Mouse (Mus musculus): Measurements from ENCODE around the gene Nudt1. TPM values are rescaled to one million over a fixed set of nuclear protein-coding genes. Genes with fewer than 3 reads are reported as not detected.
A peak's percentile ranks its signal among the peaks of the same experiment; 100 is the strongest.
"Not testable (repeated sequence)": the region's sequence is repeated elsewhere in the genome, so short reads cannot be mapped to it uniquely, and the experiment has no call there.

The Nudt1 gene
- total and polyA plus RNA-seq, 3 experiments: 5.1 to 18.2 (median 15.0) TPM

DNA sequence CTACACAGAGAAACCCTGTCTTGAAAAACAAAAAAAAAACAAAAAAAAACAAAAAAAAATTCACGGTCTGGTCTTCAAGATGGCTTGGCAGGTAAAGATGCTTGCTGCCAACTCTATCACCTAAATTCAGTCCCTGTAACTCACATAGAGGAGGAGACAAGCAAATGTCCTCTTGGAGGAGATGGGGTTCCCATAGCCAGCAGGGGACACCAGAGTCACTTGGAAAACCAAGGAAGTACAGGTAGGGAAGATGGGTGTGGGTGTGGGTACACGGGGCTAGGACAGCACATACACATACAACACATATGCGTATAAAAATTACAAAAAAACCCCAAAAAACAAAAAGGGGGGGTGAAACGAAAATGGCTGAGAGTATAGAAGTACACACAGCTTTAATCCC lies 21.4 kb downstream of the Nudt1 start:
- DNase-seq: no peak

DNA sequence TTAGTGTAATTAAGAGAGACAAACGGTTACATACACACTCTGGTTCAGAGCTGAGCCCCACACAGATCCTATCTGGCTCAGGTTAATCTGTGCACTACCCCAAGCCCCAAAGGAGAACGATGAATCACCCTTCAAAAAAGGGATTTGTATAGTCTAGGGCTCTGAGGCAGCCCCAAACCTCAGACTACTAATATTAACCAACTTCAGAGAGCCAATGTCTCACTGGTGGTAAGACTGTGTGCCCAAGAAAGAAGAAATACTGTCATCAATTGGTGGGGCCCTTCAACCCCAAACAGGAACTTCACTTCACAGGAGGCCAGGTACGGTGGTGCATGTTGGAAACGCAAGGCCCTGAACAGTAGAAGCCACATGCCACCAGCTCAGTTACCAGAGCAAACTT lies 23.8 kb downstream of the Nudt1 start:
- DNase-seq: no peak

DNA sequence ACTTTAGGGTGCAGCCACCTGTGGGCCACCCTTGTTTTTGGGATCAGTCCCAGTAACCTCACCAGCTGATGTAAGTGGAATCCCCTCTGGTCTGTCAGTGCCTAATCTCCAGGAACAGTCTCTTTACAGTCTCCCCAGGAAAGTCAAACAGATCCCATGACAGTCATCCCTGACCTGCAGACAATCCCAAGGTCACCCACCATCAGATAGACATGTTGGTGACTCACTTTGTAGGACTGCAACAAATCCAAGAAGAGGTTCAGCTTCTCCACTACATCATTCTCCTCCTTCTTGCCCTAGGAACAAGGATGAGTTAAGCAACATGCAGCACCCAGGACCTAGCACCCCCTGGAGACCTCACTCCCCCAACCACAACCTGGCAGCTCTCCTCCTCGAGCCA lies 24.6 kb downstream of the Nudt1 start:
- peak; percentile 44 for DNase-seq

- no peak for DNase-seq
Observed at GRCm38 (mm10) chr5:140349882-140350281, 28.4 kb downstream of the Nudt1 start.

GRCm38 (mm10) chr5:140350731-140351497 lies 29.5 kb downstream of the Nudt1 start:
- no peak for DNase-seq

GRCm38 (mm10) chr5:140352352-140352751 lies 30.9 kb downstream of the Nudt1 start:
- no peak for DNase-seq

DNA sequence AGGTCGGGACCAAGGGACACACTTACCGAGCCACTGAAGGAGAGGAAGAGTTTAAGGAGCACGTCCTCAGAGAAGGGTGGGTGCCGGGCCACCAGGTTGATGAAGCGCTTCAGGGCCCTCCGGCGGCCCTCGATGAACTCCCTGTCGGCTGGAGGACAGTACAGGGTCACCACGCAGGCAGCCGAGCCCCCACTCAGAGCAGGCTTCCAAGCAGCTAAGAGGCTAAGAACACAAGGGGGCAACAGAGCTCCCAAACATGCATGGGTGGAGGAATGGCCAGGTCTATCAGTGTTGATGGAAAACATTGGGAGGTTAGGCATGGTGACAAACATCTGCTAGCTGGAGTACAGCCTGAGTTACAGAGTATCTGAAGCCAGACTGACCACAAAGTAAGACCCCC lies 34.5 kb downstream of the Nudt1 start:
- DNase-seq: no peak

DNA sequence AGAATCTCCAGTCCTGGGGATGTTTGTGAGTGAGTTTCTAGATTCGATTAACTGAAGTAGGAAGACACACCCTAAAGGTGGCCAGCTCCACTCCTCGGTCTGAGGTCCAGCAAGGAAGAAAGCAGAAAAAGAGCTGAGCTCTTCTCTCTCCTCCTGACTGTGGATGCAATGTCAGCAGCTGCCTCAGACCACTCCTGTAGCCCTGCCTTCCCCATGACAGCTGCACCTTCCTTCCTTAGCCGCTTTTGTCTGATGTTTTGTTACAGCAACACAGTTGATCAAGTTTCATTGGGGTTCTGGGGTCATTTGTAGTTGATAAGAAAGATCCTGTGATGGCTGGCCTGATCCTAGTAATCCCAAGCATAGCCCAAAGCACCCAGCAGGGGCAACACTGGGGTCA lies 36.0 kb downstream of the Nudt1 start:
- no peak for DNase-seq

DNA sequence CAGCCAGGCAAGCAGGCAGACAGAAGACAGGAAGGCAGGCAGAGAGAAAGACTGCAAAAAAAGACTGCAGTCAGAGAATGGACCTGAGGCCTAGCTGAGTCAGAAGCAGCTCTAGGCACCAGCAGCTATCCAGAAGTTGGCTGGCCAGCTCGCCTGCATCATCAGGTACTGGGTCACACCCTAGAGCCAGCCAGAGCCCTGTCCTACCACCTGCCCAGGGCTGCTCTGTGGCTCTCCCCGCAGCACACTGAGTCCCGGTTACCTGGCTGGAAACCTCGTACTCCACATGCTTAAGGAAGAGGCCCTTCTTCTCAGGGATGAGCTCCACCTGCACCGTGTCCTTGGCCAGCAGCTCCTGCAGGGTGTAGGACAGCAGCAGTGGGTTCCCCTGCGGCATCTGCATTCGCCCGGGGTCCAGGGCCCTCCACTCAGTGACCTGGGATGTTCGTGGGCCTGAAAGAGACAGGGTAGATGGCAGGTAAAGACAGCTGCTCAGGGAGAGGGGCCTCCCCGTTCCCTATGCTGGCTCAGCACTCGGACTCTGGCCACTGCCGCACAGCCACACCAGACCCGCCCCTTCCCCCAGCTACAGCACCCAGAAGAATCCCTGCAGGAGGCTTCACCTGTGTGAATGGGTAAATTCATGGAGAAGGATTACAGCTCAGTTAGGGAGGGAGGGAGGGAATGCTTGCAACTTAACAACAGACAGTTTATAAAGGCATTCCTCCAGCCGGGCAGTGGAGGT lies 38.6 kb downstream of the Nudt1 start:
- no peak for DNase-seq

- no peak for DNase-seq
Observed at GRCm38 (mm10) chr5:140364415-140364814, 43.0 kb downstream of the Nudt1 start.

- DNase-seq: not testable (repeated sequence)
Observed at GRCm38 (mm10) chr5:140368126-140368525, 46.7 kb downstream of the Nudt1 start.

GRCm38 (mm10) chr5:140368926-140369325 lies 47.5 kb downstream of the Nudt1 start:
- no peak for DNase-seq

- no peak for DNase-seq
Observed at GRCm38 (mm10) chr5:140369466-140369865, 48.0 kb downstream of the Nudt1 start.

DNA sequence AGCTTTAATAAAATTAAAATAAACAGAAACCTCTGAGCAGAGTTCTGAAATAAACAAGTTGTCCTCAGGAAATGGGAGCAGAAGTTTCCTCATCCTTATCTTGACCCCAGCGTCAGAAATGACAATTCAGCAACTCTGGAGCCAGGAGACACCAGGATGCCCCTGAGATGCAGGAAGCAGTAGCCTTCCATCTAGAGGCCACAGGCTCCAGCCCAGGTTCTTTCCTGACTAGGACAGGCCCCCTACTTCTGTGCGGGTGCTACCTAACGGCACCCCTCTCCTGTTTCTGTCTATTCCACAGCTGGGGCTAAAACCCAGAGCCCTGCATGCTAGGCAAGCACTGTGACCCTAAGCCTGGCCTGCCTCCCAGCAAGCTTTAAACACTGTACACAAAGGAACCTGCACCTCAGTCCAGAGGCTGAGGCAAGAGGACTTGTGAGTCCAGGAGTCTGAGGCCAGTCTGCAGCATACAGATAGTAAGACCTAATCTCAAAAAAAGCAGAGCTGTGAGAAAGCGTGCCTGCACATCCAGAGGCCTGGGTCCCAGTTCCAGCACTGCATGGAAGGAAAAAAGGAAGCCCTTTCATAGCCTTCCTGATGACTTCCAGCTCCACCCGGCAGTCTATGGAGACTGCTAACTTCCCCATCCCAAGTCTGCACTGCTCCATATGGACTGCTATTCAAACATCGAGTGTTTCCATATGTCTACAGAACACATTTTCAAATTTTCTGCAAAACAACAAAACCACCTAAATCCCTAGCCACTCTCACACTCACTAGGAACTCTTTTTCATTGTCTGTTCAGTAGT lies 49.2 kb downstream of the Nudt1 start:
- DNase-seq: peak; percentile 41

GRCm38 (mm10) chr5:140371671-140372070 lies 50.2 kb downstream of the Nudt1 start:
- no peak for DNase-seq

DNA sequence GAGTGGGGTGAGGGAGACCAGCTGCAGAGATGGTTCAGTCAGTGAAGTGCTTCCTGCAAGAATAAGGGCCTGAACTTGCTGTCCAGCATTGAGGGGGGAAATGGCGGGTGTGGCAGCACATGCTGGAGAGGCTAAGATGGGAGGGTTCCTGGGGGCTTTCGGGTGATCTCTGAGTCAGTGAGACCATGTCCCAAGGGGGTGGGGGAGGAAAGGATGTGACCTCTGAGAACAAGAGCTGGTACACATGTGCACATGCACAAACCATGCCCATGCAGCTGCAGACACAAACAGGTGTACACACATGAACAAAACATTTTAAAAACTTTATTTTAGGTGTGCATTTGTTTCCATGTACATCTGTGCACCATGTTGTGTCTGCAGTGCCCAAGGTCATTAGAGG lies 52.3 kb downstream of the Nudt1 start:
- no peak for DNase-seq

DNA sequence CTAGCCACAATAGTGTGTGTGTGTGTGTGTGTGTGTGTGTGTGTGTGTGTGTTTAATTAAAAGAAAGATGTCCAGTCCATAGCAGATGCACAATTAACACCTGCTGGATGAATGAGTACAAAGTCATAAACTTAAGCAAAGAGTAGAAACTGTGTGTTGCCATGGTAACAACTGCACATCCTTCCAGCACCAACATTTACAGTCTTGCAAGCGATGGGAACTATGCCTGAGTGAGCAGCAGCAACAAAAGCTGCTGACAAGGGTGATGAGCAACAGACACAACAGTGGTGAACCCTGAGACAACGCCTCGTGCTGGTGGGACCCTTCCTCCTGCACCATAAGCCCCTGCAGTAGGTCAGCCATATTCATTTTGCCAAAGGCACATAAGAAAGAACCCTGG lies 52.8 kb downstream of the Nudt1 start:
- DNase-seq: no peak

- no peak for DNase-seq
Observed at GRCm38 (mm10) chr5:140375249-140375829, 53.9 kb downstream of the Nudt1 start.

GRCm38 (mm10) chr5:140378121-140378853 lies 56.8 kb downstream of the Nudt1 start:
- DNase-seq: no peak

GRCm38 (mm10) chr5:140379299-140379698 lies 57.8 kb downstream of the Nudt1 start:
- no peak for DNase-seq

DNA sequence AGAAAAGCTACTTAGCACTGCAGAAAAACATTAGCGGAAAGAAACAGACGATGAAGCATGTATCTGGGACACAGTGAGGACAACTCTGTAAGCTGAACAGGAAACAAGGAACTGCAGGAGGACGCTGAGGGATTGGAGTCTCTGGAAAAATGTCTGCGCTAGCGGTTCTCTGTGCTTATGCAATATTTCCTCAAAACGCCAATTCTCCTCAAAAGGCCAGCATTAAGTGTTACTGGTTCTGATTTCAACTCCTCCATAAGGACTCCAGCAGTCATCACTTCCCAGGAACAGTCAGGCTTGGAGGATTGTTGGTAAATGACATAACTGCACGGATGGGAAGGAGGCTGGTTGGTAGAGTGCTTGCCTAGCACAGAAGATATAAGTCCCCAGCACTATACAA lies 59.7 kb downstream of the Nudt1 start:
- DNase-seq: no peak

GRCm38 (mm10) chr5:140382688-140383087 lies 61.2 kb downstream of the Nudt1 start:
- no peak for DNase-seq

Data from adrenal gland, adult 2 months (tissue).